Mouse (Mus musculus) olfactory bulb, adult 2 months (tissue): ENCODE data around the gene Tmem150c. TPM values are rescaled to one million over a fixed set of nuclear protein-coding genes. Genes with fewer than 3 reads are reported as not detected.

Experiments
- H3K27ac ChIP-seq: fragments of 200-500 bp; 2 replicates; pipeline ENCODE4 v1.5.1; 2012; ENCODE audit warnings: low read depth, low read length; ENCODE audit not compliant: insufficient read depth
- H3K4me1 ChIP-seq: fragments of 200-500 bp; 2 replicates; pipeline ENCODE4 v1.6.1; 2012; ENCODE audit warnings: low read length; ENCODE audit not compliant: control insufficient read depth, insufficient read depth
- H3K4me3 ChIP-seq: fragments of 200-500 bp; 2 replicates; pipeline ENCODE4 v1.5.1; 2012; ENCODE audit warnings: mild to moderate bottlenecking, low read depth, low read length, moderate library complexity; ENCODE audit not compliant: insufficient read depth
- CTCF ChIP-seq: fragments of 200-500 bp; IDR thresholded peaks from 2 replicates; pipeline ENCODE4 v1.5.1; 2012; ENCODE audit warnings: low read depth, mild to moderate bottlenecking, low read length, moderate library complexity; ENCODE audit not compliant: insufficient read depth
- POLR2A ChIP-seq: fragments of 200-500 bp; IDR thresholded peaks from 2 replicates; pipeline ENCODE4 v1.6.1; 2012; ENCODE audit warnings: mild to moderate bottlenecking, low read depth, low read length, moderate library complexity; ENCODE audit not compliant: insufficient read depth
- WGBS: fragments of 180-500 bp; shearing (Covaris S2); methylation state at CpG from one replicate; pipeline ENCODE4 v1.1.7; 2018; 5-methylcytosine and 5-hydroxymethylcytosine counted together
- polyA plus RNA-seq: library from polyadenylated mRNA; stranded (reverse); fragments of >200 nt; gene quantifications from 2 replicates; pipeline ENCODE4 v1.2.4, GENCODE M21; 2012; ENCODE audit warnings: low replicate concordance; ENCODE audit not compliant: missing spikeins, insufficient read depth, insufficient read length

Tmem150c gene
- polyA plus RNA-seq, 1 experiment, result not detected

GRCm38 (mm10) chr5:100040281-100040784, 119.3 kb downstream of the Tmem150c start:
- TF ChIP-seq CTCF (no peak), POLR2A (0 out of 2 replicates have a peak, but pooled peaks have one; percentile 4)
- 2% methylated on average over 19 of the region's 19 CpGs for WGBS
- H3K4me3 ChIP-seq, result peak overlapping the region; percentile 78
- peak overlapping the region; percentile 76 for H3K27ac ChIP-seq
- peaks cover 13% of the 10 kb centered on the region for H3K4me1 ChIP-seq

DNA sequence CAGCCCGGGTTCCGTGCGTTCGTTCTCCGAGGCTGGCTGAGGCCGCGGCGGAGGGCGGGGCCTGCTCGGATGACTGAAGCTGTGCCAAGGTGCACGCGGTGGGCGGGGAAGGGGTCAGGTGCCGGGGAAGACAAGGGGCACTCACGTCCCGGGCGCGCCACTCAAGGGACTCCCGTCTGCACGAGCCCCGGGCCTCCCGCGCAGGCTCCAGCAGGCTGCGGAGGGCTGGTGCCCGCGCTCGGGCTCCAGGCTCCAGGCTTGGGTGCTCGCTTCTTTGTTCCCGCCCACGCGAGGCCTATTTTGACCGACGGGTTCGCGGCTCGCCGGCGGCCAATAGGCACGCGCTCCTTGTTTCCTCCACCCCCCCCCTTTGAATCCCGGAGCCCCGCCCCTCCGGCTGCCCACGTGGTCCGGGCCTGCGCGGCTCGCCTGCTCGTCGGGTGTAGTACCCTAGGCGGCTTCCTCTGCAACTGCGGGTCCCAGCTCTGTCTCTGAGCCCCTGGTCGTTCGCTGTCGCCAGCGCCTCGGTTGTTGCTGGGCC, 119.9 kb downstream of the Tmem150c start, which contains the start of the genes Hnrnpdl and Enoph1:
TSS of gene Hnrnpdl (minus strand) at position 63 of the 541 bp plus-strand sequence.
TSS of gene Enoph1 (plus strand) at position 384 of the 541 bp plus-strand sequence.
- WGBS, result under 1% methylated on average over 57 of the region's 57 CpGs
- peaks cover 13% of the 10 kb centered on the region for H3K4me1 ChIP-seq
- peak; percentile 82 for TF ChIP-seq POLR2A
- no peak for TF ChIP-seq CTCF

GRCm38 (mm10) chr5:100038714-100039601, 120.7 kb downstream of the Tmem150c start:
- H3K27ac ChIP-seq, result peak overlapping the region; percentile 99
- H3K4me3 ChIP-seq, result peak overlapping the region; percentile 88
- peaks cover 12% of the 10 kb centered on the region for H3K4me1 ChIP-seq
- TF ChIP-seq POLR2A, result peak; percentile 86
- TF ChIP-seq CTCF, result peak; percentile 97
- under 1% methylated on average over 113 of the region's 113 CpGs for WGBS

More for the DNA sequence above, 119.9 kb downstream of the Tmem150c start, which contains the start of the genes Hnrnpdl and Enoph1:
- peak within 1 kb of the TSS; percentile 99 for H3K27ac ChIP-seq
- H3K4me3 ChIP-seq, result peak within 1 kb of the TSS; percentile 88

DNA sequence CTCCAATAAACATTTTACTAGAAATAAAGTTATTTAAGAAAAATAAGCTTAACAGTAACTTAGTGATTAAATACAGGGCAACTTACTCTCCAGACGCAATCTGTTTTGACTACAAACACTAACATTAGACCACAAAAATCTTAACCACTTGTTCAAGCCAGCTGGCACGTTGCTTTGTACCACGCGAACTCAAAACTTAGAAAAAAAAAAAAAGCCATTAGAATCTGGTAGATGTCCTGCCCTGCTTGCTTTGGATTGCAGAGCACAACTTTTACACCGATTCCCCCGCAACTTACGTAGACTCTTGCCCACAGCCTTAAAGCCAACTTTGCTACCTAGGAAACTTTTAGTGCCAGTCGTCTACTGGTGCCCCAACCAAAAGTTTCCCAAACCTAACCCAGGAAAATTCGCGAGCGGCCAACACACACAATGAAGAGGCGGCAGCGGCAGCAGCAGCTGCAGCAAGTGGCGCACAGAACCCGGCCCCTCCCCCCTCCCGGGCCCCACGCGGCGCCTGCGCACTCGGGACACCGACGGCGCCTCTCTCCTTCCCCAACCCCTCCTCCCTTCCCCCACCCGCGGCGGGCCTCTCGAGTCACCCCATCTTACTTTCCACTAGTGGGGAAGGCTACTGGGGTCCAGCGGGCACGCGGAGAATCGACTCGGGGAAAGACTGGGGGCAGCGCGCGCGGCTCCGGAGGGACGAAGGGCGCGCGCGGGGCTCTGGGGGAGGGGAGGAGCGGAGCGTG, 121.5 kb downstream of the Tmem150c start:
- under 1% methylated on average over 43 of the region's 45 CpGs for WGBS
- peaks cover 8% of the 10 kb centered on the region for H3K4me1 ChIP-seq
- TF ChIP-seq POLR2A, result no peak
- TF ChIP-seq CTCF, result no peak
- H3K27ac ChIP-seq, result peak overlapping the region; percentile 99
- H3K4me3 ChIP-seq, result peak overlapping the region; percentile 88

DNA sequence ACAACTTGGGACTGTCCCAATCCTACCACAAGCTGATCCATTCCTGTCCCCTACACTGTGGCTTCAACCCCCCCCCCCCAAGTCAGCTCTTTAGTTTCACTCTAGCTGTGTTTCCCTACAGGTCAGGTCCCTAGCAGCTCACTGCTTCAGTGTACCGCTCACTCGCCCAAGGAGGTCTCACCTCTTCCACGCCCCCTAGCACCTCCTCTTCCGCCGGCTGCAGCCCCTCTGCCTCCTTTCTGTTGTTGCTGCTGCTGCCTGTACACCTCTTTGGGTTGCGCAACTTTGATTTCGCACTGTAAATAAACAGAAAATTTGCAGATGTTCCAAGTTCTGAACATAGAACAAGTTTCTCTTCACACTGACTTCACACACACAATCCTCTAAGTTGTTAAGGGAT, 122.9 kb downstream of the Tmem150c start:
- Histone ChIP-seq H3K4me3 (peak overlapping the region; percentile 38), H3K4me1 (peaks cover 6% of the 10 kb centered on the region), H3K27ac (no peak overlapping the region)
- TF ChIP-seq POLR2A (no peak), CTCF (no peak)
- 4% methylated on average over 7 of the region's 7 CpGs for WGBS

GRCm38 (mm10) chr5:100035950-100036349, 123.7 kb downstream of the Tmem150c start:
- Histone ChIP-seq H3K4me3 (no peak overlapping the region), H3K27ac (no peak overlapping the region), H3K4me1 (peaks cover 6% of the 10 kb centered on the region)
- WGBS, result 12% methylated on average over 7 of the region's 7 CpGs
- TF ChIP-seq CTCF (no peak), POLR2A (no peak)

DNA sequence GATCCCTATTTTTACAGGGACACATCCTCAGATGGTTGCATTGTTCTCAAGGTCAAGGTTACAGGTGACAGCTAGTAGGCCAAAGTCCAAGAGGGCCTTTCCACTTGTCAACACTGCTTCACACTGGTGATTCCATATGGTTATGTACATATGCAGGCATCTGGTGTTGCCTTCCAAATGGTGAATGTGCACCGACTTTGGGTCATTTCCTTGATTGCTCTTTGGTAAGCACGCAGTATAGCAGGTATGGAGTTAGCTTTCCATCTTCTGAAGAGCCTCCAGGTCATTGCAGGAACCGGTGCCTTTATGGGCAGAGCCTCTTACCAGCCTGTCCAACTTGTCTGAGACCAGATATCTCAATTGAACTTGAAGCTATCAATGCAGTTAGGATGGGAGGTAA, 127.0 kb downstream of the Tmem150c start:
- TF ChIP-seq CTCF (no peak), POLR2A (no peak)

GRCm38 (mm10) chr5:100032107-100032506, 127.5 kb downstream of the Tmem150c start:
- TF ChIP-seq CTCF (no peak), POLR2A (no peak)
- Histone ChIP-seq H3K27ac (no peak overlapping the region), H3K4me1 (peaks cover 9% of the 10 kb centered on the region), H3K4me3 (no peak overlapping the region)
- WGBS, result 84% methylated on average over 2 of the region's 2 CpGs

More for the DNA sequence above, 127.0 kb downstream of the Tmem150c start:
- Histone ChIP-seq H3K4me3 (no peak overlapping the region), H3K27ac (no peak overlapping the region), H3K4me1 (peaks cover 9% of the 10 kb centered on the region)
- 82% methylated on average over 3 of the region's 3 CpGs for WGBS
